Mouse (Mus musculus) heart, embryonic 14.5 days (tissue): ENCODE measurements around the gene Abhd8. TPM values are rescaled to one million over a fixed set of nuclear protein-coding genes. Genes with fewer than 3 reads are reported as not detected.

ENCODE experiments used
- ATAC-seq: fragments of 200-750 bp; cut with Nextera tagmentation; 2 replicates; pipeline ENCODE4 v1.8.0; 2017; ENCODE audit warnings: low read depth, moderate TSS enrichment; ENCODE audit not compliant: insufficient number of reproducible peaks, insufficient read depth, low FRiP score
- H3K27ac ChIP-seq, 2 experiments: fragments of 200-500 bp in 1 of 2; fragments of 300-500 bp in 1 of 2; sonication (generic) in 1 of 2; replicated peaks in 1 of 2; 2 replicates each; pipeline ENCODE4 v1.5.1; 2012 to 2014; ENCODE audit warnings: low read depth in 2 of 2, low read length in 2 of 2, control low read depth in 1 of 2, mild to moderate bottlenecking in 1 of 2, mixed read lengths in 1 of 2; ENCODE audit not compliant: control insufficient read depth in 1 of 2, insufficient read depth in 1 of 2
- H3K27me3 ChIP-seq: fragments of 300-500 bp; sonication (generic); 2 replicates; pipeline ENCODE4 v1.6.1; 2014; ENCODE audit warnings: mild to moderate bottlenecking, low read length, control low read depth; ENCODE audit not compliant: control insufficient read depth, insufficient read depth
- H3K36me3 ChIP-seq: fragments of 300-500 bp; sonication (generic); 2 replicates; pipeline ENCODE4 v1.6.1; 2014; ENCODE audit warnings: mild to moderate bottlenecking, control low read depth, low read length, mixed read lengths; ENCODE audit not compliant: control insufficient read depth, insufficient read depth
- H3K4me1 ChIP-seq, 2 experiments: fragments of 200-500 bp in 1 of 2; fragments of 300-500 bp in 1 of 2; sonication (generic) in 1 of 2; 2 replicates each; pipeline ENCODE4 v1.6.1; 2012 to 2014; ENCODE audit warnings: low read length in 2 of 2, control low read depth in 1 of 2, mixed read lengths in 1 of 2; ENCODE audit not compliant: control insufficient read depth in 2 of 2, insufficient read depth in 2 of 2
- H3K4me2 ChIP-seq: fragments of 300-500 bp; sonication (generic); 2 replicates; pipeline ENCODE4 v1.6.1; 2014; ENCODE audit warnings: mild to moderate bottlenecking, low read length
- H3K4me3 ChIP-seq, 2 experiments: fragments of 200-500 bp in 1 of 2; fragments of 300-500 bp in 1 of 2; sonication (generic) in 1 of 2; 2 replicates each; pipeline ENCODE4 v1.5.1; 2012 to 2014; ENCODE audit warnings: low read length in 2 of 2, mild to moderate bottlenecking in 2 of 2, control low read depth in 1 of 2, low read depth in 1 of 2, moderate library complexity in 1 of 2; ENCODE audit not compliant: control insufficient read depth in 1 of 2, insufficient read depth in 1 of 2
- H3K9ac ChIP-seq: fragments of 300-500 bp; sonication (generic); 2 replicates; pipeline ENCODE4 v1.6.1; 2014; ENCODE audit warnings: mild to moderate bottlenecking, low read length
- H3K9me3 ChIP-seq: fragments of 300-500 bp; sonication (generic); 2 replicates; pipeline ENCODE4 v1.6.1; 2016; ENCODE audit warnings: low read length, control low read depth; ENCODE audit not compliant: control insufficient read depth
- WGBS: fragments of 180-500 bp; shearing (Covaris S2); extraction: QIAGEN DNeasy Blood & Tissue Kit; methylation state at CpG from one replicate; pipeline ENCODE4 v1.1.7; 2014; 5-methylcytosine and 5-hydroxymethylcytosine counted together
- polyA plus RNA-seq: library from polyadenylated mRNA; unstranded; fragments of >200 nt; fragmentation: Nextera tagmentation; extraction: Ambion mirVana; gene quantifications from 2 replicates; pipeline ENCODE4 v1.2.1, GENCODE M21; 2014

The Abhd8 gene
- polyA plus RNA-seq, 1 experiment from 2014 or later, result 29.2 TPM

DNA sequence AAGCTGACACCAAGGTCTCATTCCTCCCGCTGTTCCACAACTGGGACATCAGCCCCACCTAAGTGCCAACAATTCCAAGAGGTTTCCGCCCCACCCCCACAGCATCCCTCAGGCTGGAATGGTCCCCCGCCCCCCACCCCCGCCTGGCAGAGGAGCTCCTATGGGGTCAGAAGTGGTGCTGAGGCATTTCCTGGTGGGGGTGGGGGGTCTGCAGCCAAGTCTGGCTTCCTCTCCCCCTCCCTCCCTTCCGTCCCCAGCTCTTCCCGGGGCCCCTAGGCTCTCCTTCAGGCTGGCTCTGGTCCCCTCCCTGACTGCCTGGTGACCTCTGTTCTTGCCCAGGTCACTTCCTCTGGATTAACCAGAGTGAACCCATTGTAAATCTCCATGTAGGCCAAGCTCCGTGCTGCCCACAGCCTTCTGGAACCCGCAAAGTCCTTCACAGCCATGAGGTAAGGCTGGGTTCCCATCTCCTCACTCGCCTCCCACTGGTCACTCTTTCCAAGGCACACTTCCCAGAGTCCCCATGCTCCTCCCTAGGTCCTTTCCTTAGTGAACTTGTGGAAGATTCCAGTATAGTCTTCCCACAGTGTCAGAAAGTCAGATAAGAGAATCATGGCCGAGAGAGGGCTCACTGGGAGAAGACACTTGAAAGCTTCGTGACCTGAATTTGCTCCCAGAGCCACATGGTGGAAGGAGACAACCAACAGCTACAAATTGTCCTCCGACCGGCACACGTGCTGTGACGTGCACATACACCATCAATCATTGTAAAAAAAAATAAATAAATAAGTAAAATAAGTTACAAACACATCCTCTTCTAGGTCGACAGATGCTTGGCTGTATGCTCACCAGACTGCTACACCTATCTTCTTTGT, 35.6 kb upstream of the Abhd8 start:
- Histone ChIP-seq H3K4me3 (no peak overlapping the region), H3K9ac (no peak overlapping the region), H3K36me3 (peaks cover 3% of the 10 kb centered on the region), H3K4me1 (peaks cover 28 to 52% of the 10 kb centered on the region in 2 experiments), H3K27ac (peak overlapping the region; percentile 55 to 75), H3K4me2 (peak overlapping the region; percentile 12; the same call in 1 of the 2 replicates), H3K27me3 (no peaks in the 10 kb centered on the region), H3K9me3 (no peaks in the 10 kb centered on the region)
- 30% methylated on average over 14 of the region's 16 CpGs for WGBS
- peak; percentile 51 for ATAC-seq

DNA sequence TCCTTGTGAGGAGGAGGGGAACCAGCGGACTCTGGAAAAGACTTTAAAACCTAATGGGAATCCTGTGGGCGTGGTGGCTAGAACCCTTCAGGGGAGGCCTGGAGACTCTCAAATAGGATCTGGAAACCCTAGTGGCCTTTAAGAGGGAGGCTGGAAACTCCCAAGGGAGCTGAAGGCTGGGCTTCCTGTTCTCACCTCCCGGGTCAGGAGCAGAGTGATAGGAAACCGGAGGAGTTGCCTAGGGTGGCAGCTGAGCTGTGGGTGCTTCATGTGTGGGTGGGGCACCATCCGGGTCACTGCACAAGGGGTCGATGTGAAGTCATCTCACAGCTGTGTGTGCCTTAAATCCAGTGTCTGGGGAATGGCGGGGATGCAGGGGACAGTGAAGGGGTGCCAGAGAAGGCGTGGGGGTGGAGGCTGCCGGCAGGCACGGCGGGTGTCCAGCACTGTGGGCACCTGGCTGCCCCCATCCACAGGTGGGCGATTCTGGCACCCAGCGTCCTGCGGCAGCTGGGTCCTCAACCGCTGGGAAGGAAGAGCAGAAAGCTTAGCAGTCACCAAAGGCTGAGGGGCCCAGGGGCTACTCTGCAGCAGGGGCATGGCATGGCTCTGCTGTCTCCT, 34.5 kb upstream of the Abhd8 start:
- no peaks in the 10 kb centered on the region for H3K27me3 ChIP-seq
- WGBS, result 12% methylated on average over 14 of the region's 15 CpGs
- H3K36me3 ChIP-seq, result peaks cover 14% of the 10 kb centered on the region
- ATAC-seq, result no peak
- peak overlapping the region; percentile 55 to 75 for H3K27ac ChIP-seq
- H3K9me3 ChIP-seq, result no peaks in the 10 kb centered on the region
- H3K9ac ChIP-seq, result peak overlapping the region; percentile 57; the same call in 1 of the 2 replicates
- H3K4me1 ChIP-seq, result peaks cover 28 to 52% of the 10 kb centered on the region in 2 experiments
- no peak overlapping the region for H3K4me3 ChIP-seq
- peak overlapping the region; percentile 12; the same call in 1 of the 2 replicates for H3K4me2 ChIP-seq

DNA sequence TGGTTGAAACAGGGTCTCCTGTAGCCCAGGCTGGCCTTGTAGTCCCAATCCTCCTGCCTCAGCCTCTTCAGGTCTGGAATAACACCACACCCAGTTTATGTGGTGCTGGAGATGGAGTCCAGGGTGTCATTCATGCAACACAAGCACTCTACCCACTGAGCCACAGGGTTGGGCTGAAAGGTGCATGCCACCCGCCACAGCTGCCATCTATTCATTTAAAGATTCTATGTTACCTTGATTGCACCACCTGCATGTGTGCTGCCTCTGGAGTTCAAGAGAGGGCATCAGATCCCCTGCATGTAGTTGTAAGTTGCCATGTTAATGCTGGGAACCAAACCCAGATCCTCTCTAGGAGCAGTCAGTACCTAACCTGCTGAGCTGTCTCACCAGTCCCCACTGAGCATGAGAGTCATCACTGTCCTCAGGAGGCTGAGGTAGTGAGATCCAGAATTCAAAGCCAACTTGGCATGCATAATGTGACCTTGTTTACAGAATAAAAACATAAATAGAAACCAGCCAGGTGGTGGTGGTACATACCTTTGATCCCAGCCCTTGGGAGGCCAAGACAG, 33.7 kb upstream of the Abhd8 start:
- Histone ChIP-seq H3K4me3 (no peak overlapping the region), H3K4me1 (peaks cover 28 to 52% of the 10 kb centered on the region in 2 experiments), H3K36me3 (peaks cover 22% of the 10 kb centered on the region), H3K9me3 (no peaks in the 10 kb centered on the region), H3K27ac (peak overlapping the region; percentile 58 to 61; a peak in 2 of 4 replicates), H3K4me2 (no peak overlapping the region), H3K27me3 (no peaks in the 10 kb centered on the region), H3K9ac (no peak overlapping the region)
- WGBS, result 97% methylated on average over 1 of the region's 1 CpGs
- ATAC-seq, result no peak

DNA sequence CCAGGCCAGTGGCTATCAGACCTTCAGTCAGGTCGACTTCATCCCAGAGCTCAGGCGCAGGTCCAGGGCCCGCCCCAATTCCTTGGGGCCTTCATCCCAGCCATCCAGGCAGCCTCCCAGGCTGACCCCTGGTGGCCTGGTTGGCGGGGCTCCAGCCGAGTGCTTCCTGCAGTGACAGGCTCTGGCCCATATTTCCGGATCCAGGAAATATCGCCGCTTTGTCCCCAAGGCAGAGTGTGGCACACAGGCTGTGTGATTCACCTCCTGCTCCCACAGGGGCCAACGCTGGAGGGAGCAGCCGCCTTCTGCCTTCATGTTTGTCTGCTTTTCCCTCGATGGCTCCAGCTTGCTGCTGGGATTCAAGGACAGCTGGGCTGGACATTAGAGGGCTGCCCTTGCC, 33.0 kb upstream of the Abhd8 start:
- Histone ChIP-seq H3K4me2 (no peak overlapping the region), H3K4me1 (peaks cover 28 to 52% of the 10 kb centered on the region in 2 experiments), H3K4me3 (no peak overlapping the region), H3K9me3 (no peaks in the 10 kb centered on the region), H3K27me3 (no peaks in the 10 kb centered on the region), H3K36me3 (peaks cover 29% of the 10 kb centered on the region), H3K27ac (peak overlapping the region; percentile 61 to 66), H3K9ac (peak overlapping the region; percentile 21; the same call in 1 of the 2 replicates)
- 33% methylated on average over 11 of the region's 11 CpGs for WGBS
- peak; percentile 51 for ATAC-seq

DNA sequence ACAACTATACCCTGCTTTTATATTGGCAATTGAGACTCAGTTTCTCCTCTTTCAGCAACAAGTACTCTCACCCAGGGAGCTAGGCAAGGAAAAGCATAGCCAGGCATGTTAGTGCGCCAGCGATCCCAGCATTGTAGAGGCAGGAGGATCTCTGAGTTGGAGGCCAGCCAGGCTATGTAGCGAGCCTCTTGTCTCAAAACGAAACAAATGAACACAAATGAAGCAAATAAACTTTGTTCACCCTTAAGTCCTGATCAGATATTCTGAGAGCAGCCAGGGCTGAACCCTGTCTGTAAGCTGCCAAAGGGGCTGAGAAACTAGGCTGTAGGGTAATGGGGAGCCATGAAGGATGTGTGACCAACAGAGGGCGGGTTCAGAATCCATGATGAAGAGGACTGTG, 32.4 kb upstream of the Abhd8 start:
- 82% methylated on average over 5 of the region's 5 CpGs for WGBS

DNA sequence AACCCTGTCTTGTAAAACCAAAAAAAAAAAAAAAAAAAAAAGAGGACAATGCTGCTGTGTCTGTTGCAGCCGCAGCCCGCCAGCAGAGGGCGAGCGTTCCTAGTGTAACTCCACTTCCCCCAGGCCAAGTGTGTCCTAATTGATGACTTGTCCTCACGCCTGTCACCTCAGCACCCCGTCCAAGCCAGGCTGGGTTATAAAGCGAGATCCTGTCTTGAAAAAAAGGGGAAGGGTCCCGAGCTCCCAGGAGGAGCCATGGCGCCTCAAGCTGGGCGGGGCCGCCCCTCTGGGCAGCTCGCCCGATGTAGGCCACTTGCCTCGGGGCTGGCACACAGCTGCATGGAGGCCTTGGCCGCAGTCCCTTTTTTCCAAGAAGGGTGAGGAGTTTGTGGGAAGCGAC, 31.6 kb upstream of the Abhd8 start:
- H3K4me2 ChIP-seq, result peak overlapping the region; percentile 16; the same call in 1 of the 2 replicates
- H3K4me3 ChIP-seq, result no peak overlapping the region
- no peak overlapping the region for H3K9ac ChIP-seq
- ATAC-seq, result no peak
- no peaks in the 10 kb centered on the region for H3K9me3 ChIP-seq
- 24% methylated on average over 16 of the region's 16 CpGs for WGBS
- no peaks in the 10 kb centered on the region for H3K27me3 ChIP-seq
- H3K36me3 ChIP-seq, result peaks cover 43% of the 10 kb centered on the region
- H3K4me1 ChIP-seq, result peaks cover 28 to 52% of the 10 kb centered on the region in 2 experiments
- H3K27ac ChIP-seq, result peak overlapping the region in 1 of 2 experiments; percentile 61; a peak in 3 of 4 replicates

More for the DNA sequence above, 32.4 kb upstream of the Abhd8 start:
- Histone ChIP-seq H3K9me3 (no peaks in the 10 kb centered on the region), H3K27me3 (no peaks in the 10 kb centered on the region), H3K4me2 (no peak overlapping the region), H3K36me3 (peaks cover 36% of the 10 kb centered on the region), H3K9ac (no peak overlapping the region), H3K4me1 (peaks cover 28 to 52% of the 10 kb centered on the region in 2 experiments), H3K27ac (peak overlapping the region; percentile 61 to 66), H3K4me3 (no peak overlapping the region)
- ATAC-seq, result no peak

DNA sequence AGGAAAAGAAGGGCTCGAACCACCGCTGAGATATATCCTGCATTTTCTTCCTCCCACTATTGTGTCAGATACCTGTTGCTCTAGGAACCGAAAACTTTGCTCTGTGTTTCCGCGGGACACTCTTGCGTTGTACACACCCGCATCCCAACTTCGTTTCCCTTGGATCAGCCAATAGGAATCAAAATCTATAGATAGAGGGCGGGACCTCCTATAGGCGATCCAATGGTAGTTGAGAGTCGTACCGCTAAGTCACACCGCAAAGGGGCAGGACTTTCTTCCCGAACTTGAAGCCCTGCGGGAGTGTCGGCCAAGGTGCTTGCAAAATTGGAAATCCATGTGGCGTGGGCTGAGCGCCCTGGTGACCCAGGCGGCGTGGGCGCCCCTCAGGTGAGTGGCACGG, 25.0 kb upstream of the Abhd8 start:
- H3K4me3 ChIP-seq, result peak overlapping the region; percentile 78 to 85
- WGBS, result under 1% methylated on average over 22 of the region's 22 CpGs
- peaks cover 34% of the 10 kb centered on the region for H3K36me3 ChIP-seq
- peak overlapping the region; percentile 85 for H3K9ac ChIP-seq
- H3K4me1 ChIP-seq, result peaks cover 5 to 14% of the 10 kb centered on the region in 2 experiments; a peak in 3 of 4 replicates
- H3K9me3 ChIP-seq, result no peaks in the 10 kb centered on the region
- peak overlapping the region; percentile 99 for H3K4me2 ChIP-seq
- peak overlapping the region; percentile 67 to 75 for H3K27ac ChIP-seq
- peak; percentile 83 for ATAC-seq
- H3K27me3 ChIP-seq, result no peaks in the 10 kb centered on the region
